Mouse (Mus musculus) heart, embryonic 12.5 days (tissue): ENCODE data around the gene Mtmr10. TPM values are rescaled to one million over a fixed set of nuclear protein-coding genes. Genes with fewer than 3 reads are reported as not detected.

Source experiments
- ATAC-seq: fragments of 200-750 bp; cut with Nextera tagmentation; 2 replicates; pipeline ENCODE4 v1.8.0; 2017; ENCODE audit warnings: moderate TSS enrichment, moderate library complexity; ENCODE audit not compliant: insufficient number of reproducible peaks, low FRiP score
- H3K27ac ChIP-seq: fragments of 300-500 bp; sonication (generic); 2 replicates; pipeline ENCODE4 v1.5.1; 2016; ENCODE audit warnings: mild to moderate bottlenecking, moderate library complexity; ENCODE audit not compliant: poor library complexity, severe bottlenecking
- H3K27me3 ChIP-seq: fragments of 300-500 bp; sonication (generic); replicated peaks from 2 replicates; pipeline ENCODE4 v1.6.1; 2016; ENCODE audit warnings: mild to moderate bottlenecking, moderate library complexity
- H3K36me3 ChIP-seq: fragments of 300-500 bp; sonication (generic); 2 replicates; pipeline ENCODE4 v1.6.1; 2016; ENCODE audit warnings: mild to moderate bottlenecking, moderate library complexity
- H3K4me1 ChIP-seq: fragments of 300-500 bp; sonication (generic); replicated peaks from 2 replicates; pipeline ENCODE4 v1.6.1; 2016; ENCODE audit warnings: mild to moderate bottlenecking
- H3K4me2 ChIP-seq: fragments of 300-500 bp; sonication (generic); 2 replicates; pipeline ENCODE4 v1.6.1; 2016; ENCODE audit warnings: mild to moderate bottlenecking, moderate library complexity
- H3K4me3 ChIP-seq: fragments of 300-500 bp; sonication (generic); 2 replicates; pipeline ENCODE4 v1.5.1; 2016; ENCODE audit warnings: mild to moderate bottlenecking
- H3K9ac ChIP-seq: fragments of 300-500 bp; sonication (generic); 2 replicates; pipeline ENCODE4 v1.6.1; 2016; ENCODE audit warnings: mild to moderate bottlenecking, moderate library complexity
- H3K9me3 ChIP-seq: fragments of 300-500 bp; sonication (generic); replicated peaks from 2 replicates; pipeline ENCODE4 v1.6.1; 2016; ENCODE audit warnings: mild to moderate bottlenecking, moderate library complexity
- WGBS: fragments of 180-500 bp; shearing (Covaris S2); methylation state at CpG from one replicate; pipeline ENCODE4 v1.1.7; 2016; 5-methylcytosine and 5-hydroxymethylcytosine counted together
- polyA plus RNA-seq: library from polyadenylated mRNA; unstranded; fragments of >200 nt; fragmentation: Nextera tagmentation; extraction: Ambion mirVana; gene quantifications from 2 replicates; pipeline ENCODE4 v1.2.1, GENCODE M21; 2016

The Mtmr10 gene
- polyA plus RNA-seq, 1 experiment from 2014 or later: 7.8 TPM

- Histone ChIP-seq H3K4me3 (no peak overlapping the region), H3K4me2 (no peak overlapping the region), H3K27me3 (no peaks in the 10 kb centered on the region), H3K27ac (no peak overlapping the region), H3K9ac (no peak overlapping the region), H3K36me3 (peaks cover 65% of the 10 kb centered on the region), H3K9me3 (no peaks in the 10 kb centered on the region), H3K4me1 (no peaks in the 10 kb centered on the region)
- ATAC-seq: no peak
- 82% methylated on average over 15 of the region's 15 CpGs for WGBS
Measured at GRCm38 (mm10) chr7:64349147-64349861, 61.9 kb downstream of the Mtmr10 start.

- peaks cover 67% of the 10 kb centered on the region for H3K36me3 ChIP-seq
- H3K4me2 ChIP-seq: no peak overlapping the region
- 73% methylated on average over 4 of the region's 4 CpGs for WGBS
- no peak overlapping the region for H3K27ac ChIP-seq
- H3K27me3 ChIP-seq: no peaks in the 10 kb centered on the region
- no peaks in the 10 kb centered on the region for H3K4me1 ChIP-seq
- H3K4me3 ChIP-seq: no peak overlapping the region
- no peak overlapping the region for H3K9ac ChIP-seq
- no peaks in the 10 kb centered on the region for H3K9me3 ChIP-seq
- no peak for ATAC-seq
Measured at GRCm38 (mm10) chr7:64351087-64351486, 63.6 kb downstream of the Mtmr10 start.

GRCm38 (mm10) chr7:64354206-64354605 is 66.8 kb downstream of the Mtmr10 start:
- no peaks in the 10 kb centered on the region for H3K4me1 ChIP-seq
- H3K4me3 ChIP-seq: no peak overlapping the region
- H3K27ac ChIP-seq: no peak overlapping the region
- peaks cover 74% of the 10 kb centered on the region for H3K36me3 ChIP-seq
- H3K9ac ChIP-seq: no peak overlapping the region
- H3K4me2 ChIP-seq: no peak overlapping the region
- WGBS: 71% methylated on average over 14 of the region's 14 CpGs
- no peak for ATAC-seq
- H3K9me3 ChIP-seq: no peaks in the 10 kb centered on the region
- H3K27me3 ChIP-seq: no peaks in the 10 kb centered on the region

- H3K27ac ChIP-seq: no peak overlapping the region
- WGBS: 81% methylated on average over 5 of the region's 5 CpGs
- no peaks in the 10 kb centered on the region for H3K9me3 ChIP-seq
- peaks cover 72% of the 10 kb centered on the region for H3K36me3 ChIP-seq
- no peak overlapping the region for H3K4me2 ChIP-seq
- H3K27me3 ChIP-seq: no peaks in the 10 kb centered on the region
- H3K4me1 ChIP-seq: no peaks in the 10 kb centered on the region
- H3K4me3 ChIP-seq: no peak overlapping the region
- no peak overlapping the region for H3K9ac ChIP-seq
- no peak for ATAC-seq
Measured at GRCm38 (mm10) chr7:64356661-64357060, 69.2 kb downstream of the Mtmr10 start.

- 87% methylated on average over 9 of the region's 9 CpGs for WGBS
- Histone ChIP-seq H3K9me3 (no peaks in the 10 kb centered on the region), H3K9ac (no peak overlapping the region), H3K4me1 (no peaks in the 10 kb centered on the region), H3K4me3 (no peak overlapping the region), H3K27me3 (no peaks in the 10 kb centered on the region), H3K36me3 (peaks cover 72% of the 10 kb centered on the region), H3K27ac (no peak overlapping the region), H3K4me2 (no peak overlapping the region)
- 0 out of 2 replicates have a peak, but pooled peaks have one; percentile 42 for ATAC-seq
Measured at GRCm38 (mm10) chr7:64357405-64357804, 70.0 kb downstream of the Mtmr10 start.

- 77% methylated on average over 6 of the region's 6 CpGs for WGBS
- no peak overlapping the region for H3K4me2 ChIP-seq
- ATAC-seq: no peak
- no peak overlapping the region for H3K4me3 ChIP-seq
- H3K9ac ChIP-seq: no peak overlapping the region
- H3K4me1 ChIP-seq: no peaks in the 10 kb centered on the region
- no peaks in the 10 kb centered on the region for H3K27me3 ChIP-seq
- no peaks in the 10 kb centered on the region for H3K9me3 ChIP-seq
- peaks cover 72% of the 10 kb centered on the region for H3K36me3 ChIP-seq
- H3K27ac ChIP-seq: no peak overlapping the region
Measured at GRCm38 (mm10) chr7:64358666-64359065, 71.2 kb downstream of the Mtmr10 start.

GRCm38 (mm10) chr7:64359943-64360585 is 72.6 kb downstream of the Mtmr10 start:
- Histone ChIP-seq H3K4me3 (no peak overlapping the region), H3K9me3 (no peaks in the 10 kb centered on the region), H3K27me3 (no peaks in the 10 kb centered on the region), H3K27ac (no peak overlapping the region), H3K4me1 (no peaks in the 10 kb centered on the region), H3K36me3 (peaks cover 77% of the 10 kb centered on the region), H3K4me2 (no peak overlapping the region), H3K9ac (no peak overlapping the region)
- ATAC-seq: no peak
- whole genome bisulfite sequencing: 81% methylated on average over 20 of the region's 20 CpGs

GRCm38 (mm10) chr7:64360586-64360945 is 73.1 kb downstream of the Mtmr10 start:
- H3K36me3 ChIP-seq: peaks cover 81% of the 10 kb centered on the region
- H3K4me2 ChIP-seq: no peak overlapping the region
- H3K9ac ChIP-seq: no peak overlapping the region
- no peaks in the 10 kb centered on the region for H3K9me3 ChIP-seq
- H3K27ac ChIP-seq: no peak overlapping the region
- H3K4me3 ChIP-seq: no peak overlapping the region
- H3K27me3 ChIP-seq: no peaks in the 10 kb centered on the region
- H3K4me1 ChIP-seq: no peaks in the 10 kb centered on the region
- no peak for ATAC-seq
- 64% methylated on average over 3 of the region's 3 CpGs for WGBS

GRCm38 (mm10) chr7:64365863-64366262 is 78.4 kb downstream of the Mtmr10 start:
- peaks cover 89% of the 10 kb centered on the region for H3K36me3 ChIP-seq
- no peaks in the 10 kb centered on the region for H3K27me3 ChIP-seq
- no peak for ATAC-seq
- 88% methylated on average over 5 of the region's 5 CpGs for WGBS
- no peaks in the 10 kb centered on the region for H3K9me3 ChIP-seq
- no peak overlapping the region for H3K9ac ChIP-seq
- no peak overlapping the region for H3K4me2 ChIP-seq
- H3K27ac ChIP-seq: no peak overlapping the region
- H3K4me1 ChIP-seq: no peaks in the 10 kb centered on the region
- no peak overlapping the region for H3K4me3 ChIP-seq

- Histone ChIP-seq H3K9me3 (no peaks in the 10 kb centered on the region), H3K4me1 (peaks cover 6% of the 10 kb centered on the region), H3K4me3 (no peak overlapping the region), H3K36me3 (peaks cover 56% of the 10 kb centered on the region), H3K4me2 (no peak overlapping the region), H3K27me3 (no peaks in the 10 kb centered on the region), H3K27ac (no peak overlapping the region), H3K9ac (no peak overlapping the region)
- WGBS: 86% methylated on average over 6 of the region's 6 CpGs
- ATAC-seq: no peak
Measured at GRCm38 (mm10) chr7:64369841-64370240, 82.4 kb downstream of the Mtmr10 start.

- 87% methylated on average over 23 of the region's 23 CpGs for WGBS
- Histone ChIP-seq H3K4me1 (peaks cover 6% of the 10 kb centered on the region), H3K36me3 (peaks cover 52% of the 10 kb centered on the region), H3K9me3 (no peaks in the 10 kb centered on the region), H3K4me3 (no peak overlapping the region), H3K9ac (no peak overlapping the region), H3K4me2 (no peak overlapping the region), H3K27me3 (no peaks in the 10 kb centered on the region), H3K27ac (no peak overlapping the region)
- no peak for ATAC-seq
Measured at GRCm38 (mm10) chr7:64371940-64372878, 84.8 kb downstream of the Mtmr10 start.
